Mouse (Mus musculus) brain, adult 2 months (tissue): ENCODE measurements at regions not wholly inside any gene's neighbourhood (a gene's known extent, or its start where the extent isn't known, plus 50 kb on each side); places are given as distances from the start of the nearest gene placed in this dataset.

Source experiments
- DNase-seq: peaks from one replicate; pipeline ENCODE4 v3.0.0; 2011; ENCODE audit warnings: low read depth, low spot score

GRCm38 (mm10) chr13:44394016-44394415 is 335.3 kb upstream of the Jarid2 start:
- peak; percentile 59 for DNase-seq

- DNase-seq, result peak; percentile 99
These were observed 330.5 kb upstream of the Jarid2 start for GRCm38 (mm10) chr13:44398613-44399369.

DNA sequence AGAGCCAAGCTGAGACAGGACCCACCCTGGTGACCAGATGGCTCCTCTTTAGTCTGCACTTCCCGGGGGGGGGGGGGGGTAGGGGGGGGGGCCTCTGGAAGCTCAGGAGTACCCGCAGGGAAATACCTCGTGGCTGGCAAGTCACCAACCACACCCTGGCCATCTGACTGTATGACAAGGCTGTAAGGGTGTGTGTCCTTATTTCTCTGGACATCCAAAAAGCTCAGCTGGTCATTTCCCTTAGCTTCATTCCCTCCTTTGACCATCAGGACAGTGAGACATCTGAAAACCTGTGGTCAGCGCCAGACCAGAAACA is 329.9 kb upstream of the Jarid2 start:
- peak; percentile 92 for DNase-seq

GRCm38 (mm10) chr13:44399831-44400321 is 329.4 kb upstream of the Jarid2 start:
- peak; percentile 53 for DNase-seq

GRCm38 (mm10) chr13:44404010-44404575 is 325.2 kb upstream of the Jarid2 start:
- DNase-seq, result no peak

- no peak for DNase-seq
These were observed 322.0 kb upstream of the Jarid2 start for GRCm38 (mm10) chr13:44407307-44407706.

GRCm38 (mm10) chr13:44408619-44408959 is 320.7 kb upstream of the Jarid2 start:
- no peak for DNase-seq

DNA sequence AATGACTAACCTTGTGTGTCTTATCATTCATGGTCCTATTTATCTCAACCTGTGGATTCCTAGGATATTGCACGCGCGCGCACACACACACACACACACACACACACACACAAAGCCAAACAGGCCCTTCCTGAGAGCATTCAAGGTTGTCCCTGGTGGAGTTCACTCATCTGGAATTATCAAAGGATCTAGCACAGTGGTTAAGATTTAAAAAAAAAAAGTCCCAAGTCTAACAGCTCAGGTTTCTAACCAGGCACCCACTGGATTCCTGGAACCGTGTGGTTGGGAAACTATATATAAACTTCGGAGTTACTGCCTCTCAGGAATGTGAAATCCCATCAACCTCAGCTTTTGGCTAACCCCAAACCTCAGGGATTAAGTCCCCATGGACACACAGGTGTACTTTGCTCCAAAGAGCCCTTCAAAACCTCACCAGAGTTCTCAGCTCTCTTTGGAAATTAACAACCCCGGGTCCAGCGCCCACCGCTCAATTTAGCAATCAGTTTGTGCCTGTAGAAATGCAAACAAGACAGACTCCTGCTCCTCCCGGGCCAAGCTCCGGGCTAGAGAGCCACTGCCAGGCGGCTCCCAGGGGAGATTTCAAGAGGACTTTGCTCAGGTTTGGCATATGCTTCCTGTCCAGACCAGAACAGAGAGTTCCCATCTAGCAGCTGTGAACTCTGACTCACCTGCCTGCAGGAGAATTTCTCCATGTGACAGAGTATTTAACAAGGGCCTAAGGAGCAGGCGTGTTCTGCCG is 320.1 kb upstream of the Jarid2 start:
- peak; percentile 70 for DNase-seq

DNA sequence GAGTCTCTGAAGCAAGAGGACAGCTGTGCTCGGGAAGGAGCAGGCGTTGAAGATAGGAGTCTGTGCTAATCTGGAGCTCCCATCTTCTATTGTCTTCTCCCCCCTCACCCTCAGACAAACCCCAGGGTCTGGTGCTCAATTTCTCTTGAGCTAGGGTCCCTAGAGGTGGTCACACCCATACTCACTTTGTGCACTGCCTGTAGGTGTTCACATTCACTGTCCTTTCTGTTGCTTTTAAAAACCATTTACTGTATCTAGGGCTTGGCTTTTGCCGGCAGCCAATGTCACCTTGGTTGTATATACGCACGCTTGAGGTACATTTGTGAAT is 319.6 kb upstream of the Jarid2 start:
- DNase-seq, result no peak

GRCm38 (mm10) chr13:44411781-44412496 is 317.3 kb upstream of the Jarid2 start:
- DNase-seq, result no peak

GRCm38 (mm10) chr13:44413305-44413704 is 316.0 kb upstream of the Jarid2 start:
- DNase-seq, result no peak

- DNase-seq, result no peak
These were observed 313.3 kb upstream of the Jarid2 start for GRCm38 (mm10) chr13:44415971-44416370.

GRCm38 (mm10) chr13:44416986-44417385 is 312.3 kb upstream of the Jarid2 start:
- DNase-seq, result no peak

- no peak for DNase-seq
These were observed 310.2 kb upstream of the Jarid2 start for GRCm38 (mm10) chr13:44419056-44419455.

GRCm38 (mm10) chr13:44419472-44420226 is 309.6 kb upstream of the Jarid2 start:
- no peak for DNase-seq

DNA sequence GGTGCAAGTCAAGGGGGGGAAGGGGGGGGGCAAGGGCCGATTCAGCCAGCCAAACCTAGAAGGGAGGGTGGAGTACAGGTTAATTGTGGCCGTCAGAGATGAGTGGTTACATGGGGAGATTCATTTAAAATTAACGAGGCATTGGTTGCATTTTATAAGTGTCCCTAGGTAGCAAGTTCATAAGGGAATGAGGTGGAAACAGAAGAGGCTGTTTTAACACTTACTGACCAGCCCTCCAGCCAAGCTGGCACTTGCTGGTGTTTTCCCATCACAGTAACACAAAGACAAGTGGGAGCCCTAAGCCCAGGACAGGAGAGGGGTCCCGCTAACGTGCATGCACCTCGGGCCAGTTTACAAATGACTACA is 309.1 kb upstream of the Jarid2 start:
- no peak for DNase-seq

DNA sequence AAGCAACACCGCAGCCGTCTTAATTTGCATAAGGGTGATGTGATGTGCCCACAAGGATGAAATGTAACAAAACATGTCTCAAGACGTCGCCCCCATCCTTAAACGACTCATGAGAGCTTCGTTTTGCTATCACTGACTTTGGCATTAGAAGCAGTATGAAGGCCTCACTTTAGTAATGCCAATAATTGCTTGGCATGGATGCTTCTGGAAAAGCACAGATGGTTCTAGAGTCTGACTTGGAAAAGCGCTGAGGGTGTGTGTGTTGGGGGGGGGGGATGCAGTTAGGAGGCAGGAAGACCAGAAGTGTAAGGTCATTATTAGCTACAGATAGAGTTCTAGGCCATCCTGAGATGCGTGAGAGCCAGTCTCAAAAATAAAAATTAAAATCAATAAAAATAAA is 308.3 kb upstream of the Jarid2 start:
- peak; percentile 53 for DNase-seq

- peak; percentile 89 for DNase-seq
These were observed 307.8 kb upstream of the Jarid2 start for GRCm38 (mm10) chr13:44421426-44421825.

- no peak for DNase-seq
These were observed 307.4 kb upstream of the Jarid2 start for GRCm38 (mm10) chr13:44421922-44422321.

DNA sequence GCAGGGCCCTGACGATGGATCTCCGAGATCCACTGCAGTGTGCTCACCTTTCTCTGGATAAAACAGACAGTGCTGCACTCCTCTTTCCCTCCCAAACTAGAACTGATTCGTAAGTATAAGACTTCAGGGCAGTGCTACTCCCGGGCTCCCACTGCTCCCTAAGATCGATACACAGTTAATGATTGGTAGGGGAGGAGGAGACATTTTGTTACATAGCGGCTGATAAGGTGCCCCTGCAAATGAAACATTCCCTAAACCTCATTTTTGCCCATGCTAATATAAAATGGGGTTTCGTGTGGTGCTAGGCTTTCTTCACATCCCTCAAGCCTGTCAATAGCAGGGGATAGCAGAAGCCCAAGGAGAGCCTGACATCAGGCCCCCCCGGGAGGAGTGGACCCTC is 298.8 kb upstream of the Jarid2 start:
- no peak for DNase-seq

DNA sequence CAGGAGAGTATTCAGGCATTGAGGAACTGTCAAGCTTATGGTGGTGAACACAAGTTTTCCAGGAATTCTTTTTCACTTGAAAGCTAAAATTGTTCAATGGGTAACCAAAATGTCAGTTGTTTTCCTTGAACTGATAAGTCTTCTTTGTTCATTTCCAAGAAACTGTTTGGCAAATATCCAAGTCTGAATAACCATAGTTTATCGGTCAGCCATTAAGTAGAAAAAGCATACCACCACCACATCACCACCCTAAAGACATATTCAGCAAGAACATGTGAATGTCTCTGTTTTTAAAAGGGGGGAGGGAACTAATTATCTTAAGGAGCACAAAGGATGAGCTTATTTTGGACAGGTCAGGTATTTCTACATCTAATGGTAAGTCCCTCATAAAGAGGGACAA is 291.6 kb upstream of the Jarid2 start:
- no peak for DNase-seq

- no peak for DNase-seq
These were observed 288.2 kb upstream of the Jarid2 start for GRCm38 (mm10) chr13:44441061-44441460.
